Mouse (Mus musculus): ENCODE measurements around the gene Ap1m2.
A peak's percentile ranks its signal among the peaks of the same experiment; 100 is the strongest.

Ap1m2 gene

DNA sequence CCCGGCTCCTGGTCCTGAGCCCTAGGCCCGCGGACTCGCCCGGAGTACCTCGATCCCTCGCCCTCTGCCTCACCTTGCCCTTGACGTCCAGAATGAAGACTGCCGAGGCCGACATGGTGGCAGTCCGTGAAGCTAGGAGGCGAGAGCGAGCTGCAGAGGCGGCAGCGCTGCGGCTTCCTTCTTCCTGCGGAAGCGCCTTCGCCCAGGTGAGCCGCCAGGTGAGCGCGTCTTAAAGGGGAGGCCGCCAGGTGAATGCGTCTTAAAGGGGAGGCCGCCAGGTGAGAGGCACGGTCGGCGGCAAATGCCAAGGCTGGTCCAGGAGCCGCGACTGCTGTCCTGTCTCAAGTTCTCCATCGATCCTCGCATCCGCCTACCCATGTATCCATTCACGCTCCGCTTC is at the start of gene Ap1m2:
TSS of gene Ap1m2 (minus strand) at position 204 of the 400 bp plus-strand sequence.
- DNase-seq (ENCODE audit: inconsistent ontology term), result no peak

DNA sequence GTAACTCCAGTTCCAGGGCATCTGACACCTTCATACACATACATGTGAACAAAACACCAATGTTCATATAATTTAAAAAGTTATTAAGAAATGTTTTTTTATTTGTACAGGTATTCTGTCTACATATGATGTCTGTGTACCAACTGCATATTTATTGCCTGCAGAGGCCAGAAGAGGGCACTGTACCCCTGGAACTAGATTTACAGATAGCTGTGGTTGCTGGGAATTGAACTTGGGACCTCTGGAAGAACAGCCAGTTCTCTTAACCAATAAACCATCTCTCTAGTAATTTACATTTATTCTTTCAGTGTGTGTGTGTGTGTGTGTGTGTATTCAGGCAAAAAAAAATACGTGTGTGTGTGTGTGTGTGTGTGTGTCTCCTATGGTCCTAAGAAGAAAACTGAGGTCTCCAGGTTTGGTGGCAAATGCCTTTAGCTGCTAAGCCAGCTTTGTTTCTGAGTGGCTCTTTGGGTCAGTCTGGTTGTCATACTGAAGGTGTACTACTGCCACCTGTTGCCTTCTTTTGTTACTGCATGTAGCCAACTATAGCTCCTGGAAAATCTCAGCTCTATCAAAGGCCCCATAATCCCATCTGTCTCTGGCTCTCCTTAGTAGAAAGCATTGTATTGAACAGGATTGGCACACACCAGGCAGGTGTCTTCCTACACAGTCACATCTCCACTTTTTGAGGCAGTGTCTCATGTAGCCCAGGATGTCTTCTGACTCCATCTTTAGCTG is 45.0 kb upstream of the Ap1m2 start:
- peak; percentile 28 for DNase-seq (ENCODE audit: inconsistent ontology term)

DNA sequence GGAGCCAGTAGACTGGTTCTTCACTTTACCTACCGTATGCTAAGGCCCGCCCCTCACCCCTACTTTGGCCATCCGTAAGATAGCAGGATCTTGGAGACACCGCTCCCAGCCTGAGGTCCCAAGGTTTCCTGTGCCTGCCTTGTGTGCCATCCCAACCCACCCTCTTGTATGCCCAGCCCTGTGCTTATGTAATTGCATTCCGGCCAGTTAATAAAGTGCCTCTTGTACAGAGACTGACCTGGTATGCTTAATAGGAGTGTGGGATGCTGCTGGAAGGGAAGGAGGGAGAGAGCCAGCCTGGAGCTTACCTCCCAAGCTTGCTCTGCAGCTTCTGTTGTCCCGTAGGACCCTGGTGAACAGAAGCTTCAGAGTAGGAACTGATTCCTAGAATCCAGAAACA is 42.7 kb upstream of the Ap1m2 start:
- DNase-seq (ENCODE audit: inconsistent ontology term), result no peak

DNA sequence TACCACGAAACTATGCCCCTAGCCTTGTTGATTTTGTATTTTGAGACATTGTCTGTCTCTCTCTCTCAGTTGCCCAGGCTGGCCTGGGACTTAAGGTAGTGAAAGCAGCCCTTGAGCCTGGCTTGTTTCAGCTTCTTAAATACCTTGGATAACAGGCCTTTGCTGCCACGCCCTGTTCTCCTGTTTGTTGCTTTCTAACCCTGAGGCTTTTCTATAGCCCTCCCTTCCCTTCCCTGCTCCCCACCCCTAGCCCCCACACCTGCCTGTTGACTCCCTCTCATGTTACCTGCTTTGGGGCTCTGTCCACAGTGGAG is 41.2 kb upstream of the Ap1m2 start:
- no peak for DNase-seq (ENCODE audit: inconsistent ontology term)

DNA sequence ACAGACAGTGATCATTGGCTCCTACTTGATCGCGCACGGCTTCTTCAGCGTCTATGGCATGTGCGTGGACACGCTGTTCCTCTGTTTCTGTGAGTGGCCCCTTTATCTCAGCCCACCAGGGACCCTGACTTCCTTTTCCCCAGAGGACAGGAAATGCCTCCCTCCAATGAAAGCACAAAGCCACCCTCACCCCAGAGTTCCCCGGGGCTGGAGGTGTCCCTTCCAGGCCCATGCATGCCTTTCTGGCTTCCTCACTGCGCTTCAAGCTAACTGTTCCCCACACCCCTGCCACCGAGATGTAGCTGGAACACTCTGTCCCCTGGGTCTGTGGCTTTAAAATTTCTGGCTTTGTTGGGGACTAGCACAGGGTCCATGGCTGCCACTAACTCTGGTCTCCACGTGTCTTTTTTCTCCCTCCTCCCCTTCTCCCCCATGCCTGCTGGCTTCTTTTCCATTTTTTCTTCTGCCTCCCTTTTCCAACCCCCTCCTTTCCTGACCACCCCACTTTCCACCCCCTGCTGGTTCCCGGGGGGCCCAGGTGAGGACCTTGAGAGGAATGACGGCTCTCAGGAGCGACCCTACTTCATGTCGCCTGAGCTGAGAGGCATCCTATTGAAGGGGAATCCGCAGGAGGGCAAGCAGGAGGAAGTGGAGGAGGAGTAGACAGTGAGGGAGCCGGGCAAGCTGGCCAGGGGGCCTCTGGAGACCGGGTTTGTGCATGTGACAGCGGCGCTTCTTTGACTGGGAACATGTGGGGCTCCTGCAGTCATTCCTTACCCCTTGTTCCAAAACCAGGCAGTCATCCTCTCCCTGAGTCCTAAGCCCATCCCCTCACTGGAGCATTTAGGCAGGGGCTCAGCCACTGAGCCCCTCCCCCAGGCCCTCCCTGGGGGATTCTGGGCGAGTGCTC is 40.6 kb upstream of the Ap1m2 start:
- DNase-seq (ENCODE audit: inconsistent ontology term), result no peak

GRCm38 (mm10) chr9:21351702-21352377 is 39.7 kb upstream of the Ap1m2 start:
- DNase-seq (ENCODE audit: inconsistent ontology term), result no peak

DNA sequence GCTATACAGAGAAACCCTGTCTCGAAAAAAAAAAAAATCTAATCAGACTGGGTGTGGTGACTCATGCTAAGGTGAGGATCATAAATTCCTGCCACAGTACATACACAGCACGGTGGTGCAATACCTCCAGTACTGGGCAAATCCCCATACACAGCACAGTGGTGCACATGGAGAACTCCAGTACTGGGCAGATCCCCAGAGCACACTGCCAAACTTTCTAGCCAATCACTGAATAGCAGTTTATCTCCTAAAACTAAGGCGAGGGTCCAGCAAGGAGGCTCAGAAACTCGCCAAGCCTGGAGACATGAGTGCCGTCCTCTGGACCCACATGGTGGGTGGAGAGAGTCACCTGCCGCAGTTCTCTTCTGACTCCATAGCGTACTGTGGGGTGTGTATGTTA is 39.0 kb upstream of the Ap1m2 start:
- DNase-seq (ENCODE audit: inconsistent ontology term), result no peak

GRCm38 (mm10) chr9:21348152-21348551 is 36.0 kb upstream of the Ap1m2 start:
- DNase-seq (ENCODE audit: inconsistent ontology term), result no peak

GRCm38 (mm10) chr9:21346627-21347365 is 34.7 kb upstream of the Ap1m2 start:
- DNase-seq (ENCODE audit: inconsistent ontology term), result no peak

DNA sequence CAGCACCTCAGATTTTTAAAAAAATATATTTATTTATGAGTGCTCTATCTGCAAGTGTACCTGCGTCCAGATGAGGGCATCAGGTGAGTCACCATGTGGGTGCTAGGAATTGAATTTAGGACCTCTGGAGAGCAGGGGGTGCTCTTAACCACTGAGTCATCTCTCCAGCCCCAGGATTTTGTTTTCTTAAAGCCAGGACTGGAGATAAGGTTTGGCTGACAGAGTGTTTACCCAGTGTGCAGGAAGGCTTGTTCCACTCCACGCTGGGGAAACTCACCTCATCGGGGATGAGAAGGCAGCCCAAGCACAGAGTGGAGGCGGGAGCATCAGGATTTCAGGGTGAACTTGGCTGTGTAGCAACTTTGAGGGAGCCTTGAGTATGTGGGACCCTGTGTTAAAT is 28.3 kb upstream of the Ap1m2 start:
- DNase-seq (ENCODE audit: inconsistent ontology term), result no peak

- no peak for DNase-seq (ENCODE audit: inconsistent ontology term)
These were observed 25.5 kb upstream of the Ap1m2 start for GRCm38 (mm10) chr9:21337652-21338051.

DNA sequence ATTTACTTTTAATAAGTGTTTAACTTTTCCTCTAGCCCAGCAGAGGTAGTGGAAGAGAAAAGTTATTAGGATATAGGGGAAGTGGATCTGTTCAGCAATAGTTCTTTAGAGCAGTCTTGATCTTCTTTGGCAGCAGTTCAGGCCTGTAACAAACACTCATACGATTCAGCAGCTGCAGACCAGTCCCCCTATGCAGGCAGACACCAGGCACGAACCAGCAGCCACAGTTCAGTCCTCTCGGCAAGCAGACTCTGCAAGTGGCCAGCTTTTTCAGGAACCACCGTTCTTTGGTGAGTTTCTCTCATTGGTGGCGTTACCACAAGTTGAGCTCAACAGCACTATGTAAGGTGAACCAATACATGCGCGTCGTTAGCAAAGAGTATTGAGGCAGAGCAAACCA is 24.4 kb upstream of the Ap1m2 start:
- no peak for DNase-seq (ENCODE audit: inconsistent ontology term)

GRCm38 (mm10) chr9:21335391-21335790 is 23.3 kb upstream of the Ap1m2 start:
- no peak for DNase-seq (ENCODE audit: inconsistent ontology term)

DNA sequence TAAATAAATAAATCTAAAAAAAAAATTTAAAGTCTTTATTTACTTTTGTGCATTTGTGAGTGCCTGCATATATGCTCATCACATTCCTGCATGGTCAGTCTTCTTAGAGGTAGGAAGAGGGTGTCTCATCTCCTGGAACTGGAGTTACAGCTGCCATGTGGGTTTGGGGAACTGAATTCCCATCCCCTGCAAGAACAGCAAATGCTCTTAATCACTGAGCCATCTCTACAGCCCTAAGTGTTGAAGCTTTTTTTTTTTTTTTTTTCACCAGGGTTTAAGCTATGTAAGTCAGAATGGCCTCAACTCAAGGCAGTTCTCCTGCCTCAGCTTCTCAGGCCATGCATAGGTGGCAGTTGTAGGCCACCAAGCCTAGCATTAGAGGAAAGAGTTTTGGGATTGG is 22.6 kb upstream of the Ap1m2 start:
- DNase-seq (ENCODE audit: inconsistent ontology term), result no peak

- peak; percentile 53 for DNase-seq (ENCODE audit: inconsistent ontology term)
These were observed 21.4 kb upstream of the Ap1m2 start for GRCm38 (mm10) chr9:21333523-21333922.

GRCm38 (mm10) chr9:21332161-21333061 is 20.3 kb upstream of the Ap1m2 start:
- peak; percentile 56 for DNase-seq (ENCODE audit: inconsistent ontology term)

GRCm38 (mm10) chr9:21331365-21332140 is 19.4 kb upstream of the Ap1m2 start:
- DNase-seq (ENCODE audit: inconsistent ontology term), result no peak

- no peak for DNase-seq (ENCODE audit: inconsistent ontology term)
These were observed 17.7 kb upstream of the Ap1m2 start for GRCm38 (mm10) chr9:21329699-21330289.

DNA sequence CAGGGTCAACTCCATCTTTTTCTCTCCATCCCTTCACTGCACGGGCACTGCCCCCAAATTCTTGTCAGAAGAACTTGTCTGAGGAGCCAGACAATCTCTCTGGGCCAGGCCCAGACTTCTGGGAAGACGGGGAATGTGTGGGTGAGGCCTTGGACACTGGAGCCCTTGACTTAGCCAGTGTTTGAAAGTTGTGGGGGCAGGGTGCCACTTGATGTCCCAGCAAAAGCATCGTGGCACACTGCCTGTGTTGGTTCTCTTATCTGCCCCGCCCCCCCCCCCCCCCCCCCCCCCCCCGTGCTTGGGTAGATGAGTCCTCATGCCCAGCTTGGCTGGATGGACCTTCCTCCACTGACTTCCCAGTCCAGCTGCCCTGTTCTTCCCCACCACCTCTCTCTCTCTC is 16.9 kb upstream of the Ap1m2 start:
- DNase-seq (ENCODE audit: inconsistent ontology term), result peak; percentile 34

DNA sequence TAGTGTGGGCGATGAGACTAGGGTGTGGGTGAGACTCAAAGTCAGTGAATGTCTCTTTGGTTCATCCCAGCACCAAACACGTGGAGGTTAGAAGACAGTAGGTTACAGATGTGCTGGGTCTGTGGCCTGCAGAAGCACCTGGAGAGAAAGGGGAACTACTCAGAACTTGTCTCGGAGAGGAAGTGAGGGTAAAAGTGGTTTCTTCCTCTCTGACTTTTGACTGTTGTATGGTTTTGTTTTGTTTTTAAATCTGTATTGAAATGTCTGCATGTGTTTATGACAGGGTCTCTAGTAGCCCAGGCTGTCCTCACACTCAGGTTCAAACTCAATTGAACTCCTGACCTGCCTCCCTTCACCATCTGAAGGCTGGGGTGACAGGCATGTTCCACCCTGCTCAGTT is 15.9 kb upstream of the Ap1m2 start:
- no peak for DNase-seq (ENCODE audit: inconsistent ontology term)
